Mouse (Mus musculus) neutrophil, adult 5-6 weeks (primary cell): ENCODE measurements around the gene Cers6. TPM values are rescaled to one million over a fixed set of nuclear protein-coding genes. Genes with fewer than 3 reads are reported as not detected.

ENCODE experiments used
- ATAC-seq: fragments of 151-379, 151-347 bp; 2 replicates; pipeline ENCODE4 v1.8.0; 2017; ENCODE audit warnings: mild to moderate bottlenecking, moderate TSS enrichment; ENCODE audit not compliant: insufficient number of reproducible peaks, poor library complexity, low FRiP score, severe bottlenecking; ENCODE audit errors: extremely low read depth
- total RNA-seq: library from RNA; stranded (forward); fragments of 200-1000 nt; gene quantifications from 2 replicates; pipeline ENCODE4 v1.2.3, GENCODE M21; 2017

The Cers6 gene
- total RNA-seq, 1 experiment from 2014 or later, result 60.6 TPM

- ATAC-seq, result no peak
Observed at GRCm38 (mm10) chr2:69158907-69159306, 297.7 kb downstream of the Cers6 start.

Other genes starting within 250 kb of the Cers6 start
- not detected in 2 replicates for gene 4932414N04Rik, start 205.0 kb upstream of the Cers6 start, total RNA-seq